Mouse (Mus musculus) liver, adult (tissue): ENCODE data around the gene Exoc6b.

Experiments used
- GATA4 ChIP-seq: IDR thresholded peaks from 2 replicates; pipeline ENCODE4 v1.6.1; 2014; ENCODE audit warnings: mild to moderate bottlenecking, low read length; ENCODE audit not compliant: insufficient replicate concordance

The Exoc6b gene

GRCm38 (mm10) chr6:84590961-84591745, 478.2 kb downstream of the Exoc6b start:
- peak; percentile 41; the same call in 1 of the 2 replicates for TF ChIP-seq GATA4

GRCm38 (mm10) chr6:84589742-84590686, 479.3 kb downstream of the Exoc6b start:
- TF ChIP-seq GATA4 = peak; percentile 35; the same call in 1 of the 2 replicates

GRCm38 (mm10) chr6:84588895-84589652, 480.2 kb downstream of the Exoc6b start:
- TF ChIP-seq GATA4 = no peak; the same call in 1 of the 2 replicates

- TF ChIP-seq GATA4 = no peak
Observed at GRCm38 (mm10) chr6:84588221-84588894, 481.0 kb downstream of the Exoc6b start.

GRCm38 (mm10) chr6:84587471-84588101, 481.7 kb downstream of the Exoc6b start:
- TF ChIP-seq GATA4 = no peak

- no peak for TF ChIP-seq GATA4
Observed at GRCm38 (mm10) chr6:84586551-84587200, 482.6 kb downstream of the Exoc6b start.

GRCm38 (mm10) chr6:84585686-84586300, 483.5 kb downstream of the Exoc6b start:
- no peak for TF ChIP-seq GATA4

GRCm38 (mm10) chr6:84584783-84585685, 484.3 kb downstream of the Exoc6b start:
- TF ChIP-seq GATA4 = no peak

GRCm38 (mm10) chr6:84583841-84584782, 485.2 kb downstream of the Exoc6b start:
- no peak for TF ChIP-seq GATA4

- peak; percentile 18; the same call in 1 of the 2 replicates for TF ChIP-seq GATA4
Observed at GRCm38 (mm10) chr6:84583371-84583770, 485.9 kb downstream of the Exoc6b start.

- TF ChIP-seq GATA4 = no peak
Observed at GRCm38 (mm10) chr6:84582826-84583225, 486.5 kb downstream of the Exoc6b start.

- TF ChIP-seq GATA4 = no peak
Observed at GRCm38 (mm10) chr6:84581833-84582445, 487.4 kb downstream of the Exoc6b start.
